Mouse (Mus musculus) cerebral cortex, adult 2 months (tissue): ENCODE data around the gene Glud1.

Source experiments
- WGBS: fragments of 180-500 bp; shearing (Covaris S2); methylation state at CpG from one replicate; pipeline ENCODE4 v1.1.7; 2018; 5-methylcytosine and 5-hydroxymethylcytosine counted together

Glud1 gene

GRCm38 (mm10) chr14:34311691-34312090 lies 1.2 kb downstream of the Glud1 start:
- 6% methylated on average over 4 of the region's 4 CpGs for WGBS

DNA sequence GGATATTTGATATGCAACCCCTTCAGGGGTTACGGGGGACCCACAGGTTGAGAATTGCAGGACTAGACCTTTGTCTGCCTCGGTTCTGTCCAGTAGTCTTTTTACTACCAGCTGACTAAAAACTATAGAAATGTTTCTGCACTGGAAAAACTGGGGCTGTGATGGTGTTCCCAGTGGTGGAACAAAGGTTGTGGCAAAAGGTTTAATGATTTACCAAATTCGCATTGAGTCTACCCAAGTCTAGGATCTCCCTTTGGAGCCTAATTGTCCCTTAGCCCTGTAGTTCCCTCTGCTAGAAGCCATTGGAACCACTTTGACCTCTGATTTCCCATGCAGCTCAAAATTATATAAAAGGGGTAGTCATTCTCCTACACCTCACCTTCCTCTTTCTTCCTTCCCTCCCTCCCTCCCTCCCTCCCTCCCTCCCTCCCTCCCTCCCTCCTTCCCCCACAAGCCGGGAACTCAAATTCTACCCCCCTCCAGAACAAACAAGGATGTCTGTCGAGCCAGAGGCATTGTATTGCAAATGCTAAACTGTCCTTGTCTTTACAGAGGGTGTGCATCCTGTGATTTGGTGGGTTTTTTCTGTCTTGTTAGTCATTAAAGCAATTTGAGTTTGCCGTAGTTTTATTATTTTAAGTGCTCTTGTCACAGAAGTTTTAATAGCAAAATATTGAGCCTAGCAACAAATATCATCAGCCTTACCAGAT lies 2.0 kb downstream of the Glud1 start:
- 18% methylated on average over 6 of the region's 6 CpGs for WGBS

- WGBS: 58% methylated on average over 3 of the region's 3 CpGs
Measured at GRCm38 (mm10) chr14:34313612-34314011, 3.1 kb downstream of the Glud1 start.

- WGBS: 75% methylated on average over 8 of the region's 8 CpGs
Measured at GRCm38 (mm10) chr14:34314383-34314782, 3.9 kb downstream of the Glud1 start.

DNA sequence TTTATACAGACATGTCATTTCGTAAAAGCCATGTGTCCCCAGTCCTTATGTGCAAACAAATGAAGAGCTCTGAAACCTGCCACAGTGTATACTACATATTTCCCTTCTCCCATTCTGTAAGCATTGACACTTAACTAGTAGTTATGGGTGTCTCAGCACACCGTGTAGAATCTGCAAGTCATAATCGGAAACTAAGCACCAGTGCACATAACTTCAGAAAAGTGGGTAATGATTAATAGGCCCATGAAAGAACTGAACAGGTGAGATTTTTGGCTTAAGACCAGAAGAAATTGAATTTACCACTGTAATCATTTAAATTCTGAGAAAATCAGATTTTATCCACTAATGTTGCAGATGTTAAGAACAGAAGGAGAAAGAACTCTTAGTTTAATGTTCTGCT lies 4.3 kb downstream of the Glud1 start:
- 66% methylated on average over 3 of the region's 3 CpGs for WGBS

DNA sequence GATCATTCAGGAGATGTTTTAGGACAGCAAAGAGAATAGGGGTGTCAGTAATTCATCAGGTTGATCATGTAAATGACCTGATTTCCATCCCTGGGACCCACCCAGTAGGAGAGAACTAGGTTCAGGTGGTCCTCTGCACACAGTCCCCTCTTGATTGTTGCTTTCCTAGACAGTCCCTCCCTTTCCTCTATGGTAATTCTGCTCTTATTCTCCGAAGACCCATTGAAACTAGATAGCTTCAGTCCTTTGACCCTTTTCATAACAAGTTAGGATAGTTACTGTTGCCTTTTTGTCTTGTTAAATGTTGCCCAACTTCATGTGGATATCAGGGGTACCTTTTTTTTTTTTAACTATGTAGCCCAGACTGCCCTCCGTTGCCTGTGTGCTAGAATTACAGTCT lies 5.8 kb downstream of the Glud1 start:
- 88% methylated on average over 2 of the region's 2 CpGs for WGBS

- 64% methylated on average over 3 of the region's 3 CpGs for WGBS
Measured at GRCm38 (mm10) chr14:34317431-34317830, 6.9 kb downstream of the Glud1 start.

GRCm38 (mm10) chr14:34323576-34324085 lies 13.1 kb downstream of the Glud1 start:
- WGBS: 96% methylated on average over 5 of the region's 5 CpGs

- 88% methylated on average over 3 of the region's 3 CpGs for WGBS
Measured at GRCm38 (mm10) chr14:34326606-34327005, 16.1 kb downstream of the Glud1 start.

GRCm38 (mm10) chr14:34327618-34328017 lies 17.1 kb downstream of the Glud1 start:
- WGBS: 83% methylated on average over 1 of the region's 1 CpGs

GRCm38 (mm10) chr14:34330657-34331158 lies 20.2 kb downstream of the Glud1 start:
- 73% methylated on average over 9 of the region's 9 CpGs for WGBS

GRCm38 (mm10) chr14:34331886-34332285 lies 21.4 kb downstream of the Glud1 start:
- WGBS: 60% methylated on average over 3 of the region's 3 CpGs

DNA sequence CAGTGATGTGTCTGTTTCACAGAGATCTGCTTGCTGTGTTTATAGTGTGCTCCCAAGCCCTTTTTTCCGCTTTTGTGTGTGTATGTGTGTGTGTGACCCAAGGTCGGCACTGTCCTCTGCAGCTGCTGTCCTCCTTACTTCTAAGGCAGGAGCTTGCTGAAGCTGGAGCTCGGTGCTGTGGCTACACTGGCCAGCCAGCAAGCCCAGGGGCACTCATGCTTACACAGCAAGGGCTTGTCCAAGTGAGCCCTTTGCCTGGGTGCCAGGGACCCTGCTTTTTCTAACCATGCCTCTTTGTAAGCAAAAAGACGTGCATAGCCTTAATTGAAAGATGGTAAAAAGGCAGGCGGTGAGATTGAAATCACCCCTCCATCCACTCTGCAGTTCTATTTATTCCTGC lies 21.9 kb downstream of the Glud1 start:
- WGBS: 79% methylated on average over 5 of the region's 5 CpGs

- 77% methylated on average over 1 of the region's 1 CpGs for WGBS
Measured at GRCm38 (mm10) chr14:34339446-34339845, 28.9 kb downstream of the Glud1 start.

DNA sequence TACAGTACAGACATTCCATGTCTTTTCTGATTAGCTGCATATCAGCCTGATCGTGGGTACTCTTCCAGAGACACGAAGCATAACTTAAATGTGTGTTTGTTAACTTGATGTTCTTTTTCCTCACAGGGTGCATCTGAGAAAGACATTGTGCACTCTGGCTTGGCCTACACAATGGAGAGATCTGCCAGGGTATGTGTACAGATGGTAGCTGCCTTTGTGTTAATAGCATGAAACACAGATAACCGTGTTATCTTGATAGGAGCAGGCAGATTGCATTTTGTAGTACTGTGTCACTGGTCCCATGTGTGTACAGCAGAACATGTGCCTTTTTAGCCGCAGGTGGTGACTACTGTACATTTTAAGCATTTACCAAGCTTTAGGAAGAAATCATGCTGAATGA lies 31.5 kb downstream of the Glud1 start:
- WGBS: 78% methylated on average over 4 of the region's 4 CpGs

GRCm38 (mm10) chr14:34343078-34343477 lies 32.6 kb downstream of the Glud1 start:
- WGBS: 85% methylated on average over 4 of the region's 4 CpGs

GRCm38 (mm10) chr14:34344361-34344760 lies 33.8 kb downstream of the Glud1 start:
- WGBS: 74% methylated on average over 5 of the region's 5 CpGs

DNA sequence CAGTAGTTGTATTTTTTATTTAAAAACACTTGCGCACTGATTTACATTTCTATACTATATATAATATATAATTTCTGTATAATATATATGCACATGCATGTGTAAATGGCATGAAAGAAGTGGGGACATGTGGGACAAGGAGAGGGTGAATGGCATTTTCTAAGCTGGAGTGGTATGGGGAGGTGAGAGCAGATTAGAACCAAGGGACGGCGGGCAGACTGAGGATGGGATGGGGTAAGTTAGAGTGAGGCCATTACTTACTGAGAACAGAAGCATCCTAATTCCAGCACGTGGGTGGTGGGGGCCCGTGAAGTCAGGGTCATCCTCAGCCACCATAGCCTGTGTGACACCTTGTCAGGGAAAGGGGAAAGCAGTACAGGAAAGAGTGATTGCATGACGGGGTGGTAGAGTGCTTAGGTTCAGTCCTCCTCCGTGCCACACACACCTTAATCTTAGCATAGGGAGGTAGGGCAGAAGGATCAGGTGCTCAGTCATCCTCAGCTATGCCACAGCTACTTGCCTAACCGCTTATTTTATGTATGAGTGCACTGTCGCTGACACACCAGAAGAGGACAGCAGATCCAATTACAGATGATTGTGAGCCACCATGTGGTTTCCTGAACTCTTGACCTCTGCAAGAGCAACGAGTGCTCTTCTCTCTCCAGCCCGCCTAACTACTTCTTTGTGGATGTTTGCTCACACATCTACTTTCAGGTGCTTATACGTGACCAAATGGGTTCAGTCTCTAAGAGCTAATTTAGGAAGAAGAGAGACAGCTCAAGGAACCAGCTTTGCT lies 35.4 kb downstream of the Glud1 start:
- WGBS: 67% methylated on average over 12 of the region's 12 CpGs

GRCm38 (mm10) chr14:34347084-34347483 lies 36.6 kb downstream of the Glud1 start:
- WGBS: 93% methylated on average over 5 of the region's 5 CpGs

- WGBS: 54% methylated on average over 7 of the region's 7 CpGs
Measured at GRCm38 (mm10) chr14:34348301-34348700, 37.8 kb downstream of the Glud1 start.

DNA sequence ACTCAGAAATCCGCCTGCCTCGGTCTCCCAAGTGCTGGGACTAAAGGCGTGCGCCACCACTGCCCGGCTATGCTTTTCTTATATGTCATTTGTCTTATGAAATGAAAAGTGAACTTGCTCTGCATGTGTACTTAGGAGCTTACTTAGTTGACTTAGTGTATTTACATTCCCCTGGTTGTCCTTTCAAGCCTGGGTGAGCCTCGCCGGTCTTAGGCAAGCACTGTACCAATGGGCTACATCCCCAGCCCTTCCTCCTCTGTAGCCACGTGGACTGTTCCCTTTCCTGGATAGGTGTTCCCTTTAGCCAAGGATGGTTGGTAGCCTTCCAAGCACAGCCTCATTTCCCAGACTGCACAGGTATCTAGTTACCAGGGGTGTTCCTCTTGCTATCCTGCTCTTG lies 38.5 kb downstream of the Glud1 start:
- 88% methylated on average over 8 of the region's 8 CpGs for WGBS

DNA sequence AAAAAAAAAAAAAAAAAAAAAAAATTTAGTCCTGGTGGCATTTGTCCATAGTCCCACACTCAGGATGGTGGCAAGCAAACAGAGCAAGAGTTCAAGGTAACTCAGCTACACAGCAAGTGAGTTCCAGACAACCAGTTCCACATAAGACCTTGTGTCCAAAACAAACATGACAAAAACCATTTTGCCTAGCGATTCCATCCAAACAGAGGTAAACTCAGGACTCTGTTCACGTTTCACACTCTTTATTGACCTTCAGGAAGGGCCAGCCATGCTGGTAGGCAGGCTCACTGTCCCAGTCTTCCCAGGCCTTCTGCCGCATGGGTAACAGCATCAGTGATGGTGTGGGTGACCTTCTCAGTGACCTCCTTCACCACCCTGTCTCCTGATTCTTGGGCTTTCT lies 41.1 kb downstream of the Glud1 start:
- 83% methylated on average over 3 of the region's 3 CpGs for WGBS

- WGBS: 74% methylated on average over 6 of the region's 6 CpGs
Measured at GRCm38 (mm10) chr14:34352523-34352922, 42.0 kb downstream of the Glud1 start.
